Mouse (Mus musculus): ENCODE results near the gene Rnaseh2c. TPM values are rescaled to one million over a fixed set of nuclear protein-coding genes. Genes with fewer than 3 reads are reported as not detected.

Rnaseh2c gene
- 10 to 100 TPM; 42.4 to 53.6 TPM for total RNA-seq (2021)
- long read RNA-seq, experiment 1, transcript Rnaseh2c-201 (4 exons, 1,126 nt): major isoform, 14 of 19 reads
- long read RNA-seq, experiment 1, partial matches to known transcripts: 1 of 19 reads
- long read RNA-seq, experiment 1, other reads (novel, unspliced or antisense): 3 of 19 reads
- long read RNA-seq, experiment 2, transcript Rnaseh2c-201 (4 exons, 1,126 nt): major isoform, 6 of 11 reads
- long read RNA-seq, experiment 2, partial matches to known transcripts: 0 of 11 reads
- long read RNA-seq, experiment 2, other reads (novel, unspliced or antisense): 4 of 11 reads

GRCm38 (mm10) chr19:5601752-5602541 lies at the start of gene Rnaseh2c:
Rnaseh2c (plus strand) TSS chr19:5601873.
- DNase-seq: peak; percentile 81
- no peak for TF ChIP-seq CTCF (IDR thresholded peaks at IDR 0.05)
- intact Hi-C loops (cut with DNase I): no loop called here
- peak within 1 kb of the TSS; percentile 97 for H3K4me3 ChIP-seq
- H3K27ac ChIP-seq: peak within 1 kb of the TSS; percentile 87

DNA sequence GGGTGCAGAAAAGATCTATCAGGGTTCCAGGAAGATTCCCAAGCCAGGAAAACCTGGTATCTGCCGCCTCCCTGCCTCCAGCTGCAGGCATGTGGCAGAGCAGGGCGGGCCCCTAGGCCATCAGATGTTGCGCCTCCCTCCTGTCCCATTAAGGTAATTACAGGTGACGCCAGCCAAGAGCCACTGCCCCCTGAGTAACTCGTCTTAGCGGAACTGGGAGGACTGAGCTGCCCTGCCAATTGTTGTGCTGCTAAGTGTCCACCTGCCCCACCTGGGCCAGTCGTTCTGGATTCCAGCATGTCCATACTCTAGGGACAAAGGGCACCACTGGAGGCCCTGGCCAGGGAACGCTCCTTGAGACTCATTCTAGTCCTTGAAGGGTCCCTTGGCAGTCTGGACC lies 47.9 kb upstream of the Rnaseh2c start:
- intact Hi-C loops (cut with DNase I): no loop called here
- Histone ChIP-seq H3K27ac (no peak overlapping the region), H3K4me3 (no peak overlapping the region)
- DNase-seq: no peak
- TF ChIP-seq CTCF (IDR thresholded peaks at IDR 0.05): no peak

- intact Hi-C loops (cut with DNase I): no loop called here
- no peak for DNase-seq
- Histone ChIP-seq H3K27ac (no peak overlapping the region), H3K4me3 (no peak overlapping the region)
- no peak for TF ChIP-seq CTCF (IDR thresholded peaks at IDR 0.05)
These were observed 47.5 kb upstream of the Rnaseh2c start for GRCm38 (mm10) chr19:5554212-5554611.

DNA sequence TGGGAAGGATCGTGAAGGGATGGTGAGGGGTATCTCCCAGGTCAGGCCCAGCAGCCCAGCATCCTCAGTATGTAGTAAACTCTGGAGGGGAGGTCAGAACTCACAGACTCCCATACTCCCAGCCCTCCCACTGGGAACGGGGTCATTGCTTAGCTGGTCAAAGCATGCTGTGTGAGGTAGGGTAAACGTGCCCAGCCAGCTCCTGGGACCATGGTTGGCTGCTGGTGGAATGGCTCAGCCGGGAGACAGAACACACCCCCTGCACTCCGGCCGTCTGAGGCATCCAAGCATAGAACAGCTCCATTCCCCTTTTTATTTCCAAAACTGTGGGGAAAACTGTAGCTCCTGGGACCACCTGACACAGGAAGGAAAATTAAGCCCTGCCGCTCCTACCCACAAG lies 43.5 kb upstream of the Rnaseh2c start:
- Histone ChIP-seq H3K4me3 (no peak overlapping the region), H3K27ac (no peak overlapping the region)
- TF ChIP-seq CTCF (IDR thresholded peaks at IDR 0.05): no peak
- intact Hi-C loops (cut with DNase I): no loop called here
- DNase-seq: peak; percentile 5

- no peak for TF ChIP-seq CTCF (IDR thresholded peaks at IDR 0.05)
- DNase-seq: peak; percentile 10
- Histone ChIP-seq H3K4me3 (no peak overlapping the region), H3K27ac (no peak overlapping the region)
- intact Hi-C loops (cut with DNase I): no loop called here
These were observed 42.9 kb upstream of the Rnaseh2c start for GRCm38 (mm10) chr19:5558770-5559169.

DNA sequence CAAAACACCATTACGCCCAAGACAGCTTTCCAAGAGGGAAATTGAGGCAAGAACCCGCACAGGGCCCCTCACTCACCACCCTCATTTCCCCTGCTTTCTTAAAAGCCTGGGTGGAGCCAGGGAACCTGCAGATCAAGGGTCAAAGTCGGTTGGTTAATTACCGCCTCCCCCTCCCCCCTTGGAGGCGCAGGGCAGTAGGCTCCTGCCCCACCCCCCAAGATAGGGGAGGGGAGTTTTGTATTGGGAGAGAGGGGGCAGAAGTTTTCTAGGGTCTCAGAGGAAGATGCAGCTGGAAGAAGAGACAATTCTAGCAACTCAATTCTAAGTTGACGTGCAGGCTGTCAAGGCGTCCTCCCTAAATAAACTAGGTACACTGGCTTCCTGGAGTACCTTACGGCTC lies 42.4 kb upstream of the Rnaseh2c start:
- no peak overlapping the region for H3K27ac ChIP-seq
- no peak for TF ChIP-seq CTCF (IDR thresholded peaks at IDR 0.05)
- H3K4me3 ChIP-seq: no peak overlapping the region
- intact Hi-C loops (cut with DNase I): no loop called here
- peak; percentile 17 for DNase-seq

DNA sequence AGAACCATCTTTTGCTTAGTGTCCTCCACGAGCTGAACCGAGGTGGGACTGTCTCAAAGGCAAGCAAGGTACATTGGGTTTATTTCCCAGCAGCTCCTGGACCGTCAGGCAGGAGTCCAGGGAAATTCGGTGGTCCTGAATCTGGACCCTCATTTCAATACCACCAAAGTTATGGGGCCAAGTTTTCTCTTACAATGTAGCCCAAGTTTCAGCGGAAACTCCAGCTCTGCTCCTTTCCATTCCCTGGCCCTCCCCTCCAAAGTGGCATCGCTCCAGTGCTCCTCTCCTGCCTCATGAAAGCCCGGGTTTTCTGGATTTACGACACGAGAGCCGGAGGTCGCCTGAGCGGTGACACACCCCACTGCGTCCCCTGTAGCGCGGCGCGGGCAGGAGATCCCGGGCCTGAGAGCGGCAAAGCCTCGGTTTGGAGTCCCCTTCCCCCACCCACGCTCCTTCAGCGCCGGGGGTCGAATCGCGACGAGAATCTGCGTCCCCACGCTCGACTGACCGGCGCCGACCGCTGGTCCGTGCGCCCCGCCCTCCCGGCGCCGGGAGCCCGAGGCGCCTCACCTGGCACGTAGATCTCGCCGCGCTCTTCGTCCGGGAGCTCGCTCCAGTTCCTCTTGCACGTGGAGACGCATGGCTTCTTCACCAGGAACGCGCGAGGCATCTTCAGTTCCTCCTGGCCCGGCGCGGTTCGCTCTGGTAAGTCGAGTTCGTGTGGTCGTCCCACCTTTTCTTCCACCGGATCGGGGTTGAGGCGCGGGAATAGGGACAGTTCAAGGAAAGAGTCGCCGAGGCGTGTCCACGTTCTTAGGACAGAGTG lies 41.8 kb upstream of the Rnaseh2c start:
- intact Hi-C loops (cut with DNase I): no loop called here
- TF ChIP-seq CTCF (IDR thresholded peaks at IDR 0.05): no peak
- H3K4me3 ChIP-seq: peak overlapping the region; percentile 68
- H3K27ac ChIP-seq: no peak overlapping the region
- peak; percentile 1 for DNase-seq

DNA sequence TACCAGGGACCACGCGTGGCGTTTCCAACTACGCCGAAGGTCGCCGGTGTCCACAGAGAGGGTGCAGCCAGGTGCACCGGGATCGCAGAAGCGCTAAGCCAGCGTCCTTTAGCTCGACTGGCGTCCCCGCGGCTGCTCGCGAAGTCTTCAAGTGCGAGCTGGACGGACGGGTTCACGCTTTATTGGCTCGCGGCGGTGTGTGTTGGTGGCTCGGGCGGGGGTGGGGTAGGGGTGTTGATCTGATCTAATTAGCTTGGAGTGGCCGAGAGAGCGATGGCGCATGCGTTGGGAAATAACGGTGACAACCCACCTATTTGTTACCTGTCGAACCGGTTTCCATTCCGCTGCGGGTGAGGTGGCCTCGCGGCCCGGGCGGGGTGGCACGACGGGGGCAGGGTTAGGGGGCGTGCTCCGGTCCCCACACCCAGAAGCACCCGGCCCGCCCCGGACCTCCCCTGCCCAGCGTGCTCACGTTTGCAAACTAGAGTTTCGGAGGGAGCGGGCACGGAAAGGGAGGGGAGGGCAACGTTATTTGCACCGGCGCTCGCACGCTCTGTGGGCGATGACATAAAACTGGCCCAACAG lies 41.1 kb upstream of the Rnaseh2c start, which contains the start of gene Ovol1:
Ovol1 (minus strand) TSS at position 190 of the 585 bp plus-strand sequence.
- no peak for TF ChIP-seq CTCF (IDR thresholded peaks at IDR 0.05)
- Histone ChIP-seq H3K27ac (no peak within 1 kb of the TSS), H3K4me3 (peak within 1 kb of the TSS; percentile 68)
- intact Hi-C loops (cut with DNase I): no loop called here
- DNase-seq: peak; percentile 32

GRCm38 (mm10) chr19:5561252-5561790 lies 40.4 kb upstream of the Rnaseh2c start:
- TF ChIP-seq CTCF (IDR thresholded peaks at IDR 0.05): no peak
- peak; percentile 26 for DNase-seq
- intact Hi-C loops (cut with DNase I): no loop called here
- Histone ChIP-seq H3K27ac (no peak overlapping the region), H3K4me3 (peak overlapping the region; percentile 68)

GRCm38 (mm10) chr19:5561886-5562285 lies 39.8 kb upstream of the Rnaseh2c start:
- intact Hi-C loops (cut with DNase I): no loop called here
- no peak for TF ChIP-seq CTCF (IDR thresholded peaks at IDR 0.05)

DNA sequence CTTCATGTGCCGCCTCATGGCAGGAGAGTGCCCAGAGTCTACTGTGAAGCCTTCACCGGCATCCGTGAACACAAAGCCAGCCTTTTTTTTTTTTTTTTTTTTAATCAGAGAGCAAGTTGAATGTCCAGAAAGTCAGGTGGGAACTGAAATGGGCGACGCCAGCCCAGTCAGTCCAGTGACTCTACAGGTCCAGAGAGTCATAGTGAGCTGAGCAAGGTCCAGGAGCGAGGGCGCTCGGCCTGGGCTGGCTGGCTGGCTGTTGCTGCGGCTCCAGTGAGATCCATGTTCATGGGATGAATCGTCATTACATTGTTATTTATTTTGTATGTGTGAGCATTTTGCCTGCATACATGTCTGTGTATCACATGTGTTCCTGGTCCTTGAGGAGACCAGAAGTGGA lies 38.9 kb upstream of the Rnaseh2c start:
- H3K4me3 ChIP-seq: no peak overlapping the region
- peak; percentile 5 for DNase-seq
- no peak for TF ChIP-seq CTCF (IDR thresholded peaks at IDR 0.05)

More at GRCm38 (mm10) chr19:5561886-5562285, 39.8 kb upstream of the Rnaseh2c start:
- no peak overlapping the region for H3K4me3 ChIP-seq
- DNase-seq: peak; percentile 7
- H3K27ac ChIP-seq: no peak overlapping the region

DNA sequence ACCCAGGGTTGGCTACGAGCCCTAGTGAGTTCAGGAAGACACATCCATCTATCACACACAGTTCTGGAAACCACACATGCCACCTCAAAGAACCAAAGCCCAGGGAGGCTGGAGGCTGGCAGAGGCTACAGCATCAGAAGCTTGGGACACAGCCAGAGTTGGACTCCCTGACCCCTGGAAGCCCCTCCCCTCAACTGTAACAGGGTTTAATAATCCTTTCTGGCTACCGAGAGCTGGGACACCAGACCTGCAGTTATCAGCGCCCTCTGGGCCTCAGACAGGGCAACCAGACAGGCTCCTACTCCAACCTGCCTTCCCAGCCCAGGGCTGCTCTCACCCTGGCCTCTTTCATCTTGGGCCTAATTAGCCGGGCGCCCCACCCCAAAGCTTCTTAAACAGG lies 35.4 kb upstream of the Rnaseh2c start:
- intact Hi-C loops (cut with DNase I): no loop called here
- no peak for DNase-seq
- no peak for TF ChIP-seq CTCF (IDR thresholded peaks at IDR 0.05)
- Histone ChIP-seq H3K27ac (no peak overlapping the region), H3K4me3 (no peak overlapping the region)

More for the DNA sequence above, 38.9 kb upstream of the Rnaseh2c start:
- intact Hi-C loops (cut with DNase I): no loop called here
- H3K27ac ChIP-seq: no peak overlapping the region
